Mouse (Mus musculus): ENCODE results near the gene Mob3c. TPM values are rescaled to one million over a fixed set of nuclear protein-coding genes. Genes with fewer than 3 reads are reported as not detected.

Mob3c gene
- 32.5 TPM for polyA plus RNA-seq (2017; shearing (Covaris generic))

GRCm38 (mm10) chr4:115827888-115828571 lies at the start of gene Mob3c:
Gene Mob3c, plus strand, starts transcription at chr4:115828092.

GRCm38 (mm10) chr4:115780918-115781317 lies 47.0 kb upstream of the Mob3c start, which contains the start of gene Tex38:
Gene Tex38, minus strand, starts transcription at chr4:115781018.

GRCm38 (mm10) chr4:115784769-115785510 lies 43.0 kb upstream of the Mob3c start, which contains the start of gene Atpaf1:
Gene Atpaf1, plus strand, starts transcription at chr4:115784812.

GRCm38 (mm10) chr4:115838696-115839641 lies 11.1 kb downstream of the Mob3c start, which contains the start of gene Mknk1:
Gene Mknk1, plus strand, starts transcription at chr4:115839198.

GRCm38 (mm10) chr4:115884022-115884421 lies 56.1 kb downstream of the Mob3c start, which contains the start of gene Kncn:
Gene Kncn, plus strand, starts transcription at chr4:115884400.

Other genes with a start within 250 kb of the Mob3c start
- gene Cyp4a32, start 227.1 kb upstream of the Mob3c start, polyA plus RNA-seq (2017; shearing (Covaris generic)), result not detected
- not detected for gene Cyp4b1, start 180.4 kb upstream of the Mob3c start, polyA plus RNA-seq (2017; shearing (Covaris generic))
- 51.0 TPM for gene Efcab14, start 90.3 kb upstream of the Mob3c start, polyA plus RNA-seq (2017; shearing (Covaris generic))
- gene Tex38, start 47.1 kb upstream of the Mob3c start, polyA plus RNA-seq (2017; shearing (Covaris generic)), result 0.45 TPM
- 40.3 TPM for gene Atpaf1, start 43.3 kb upstream of the Mob3c start, polyA plus RNA-seq (2017; shearing (Covaris generic))
- 58.6 TPM for gene Mknk1, start 11.1 kb downstream of the Mob3c start, polyA plus RNA-seq (2017; shearing (Covaris generic))
- gene Kncn, start 56.3 kb downstream of the Mob3c start, polyA plus RNA-seq (2017; shearing (Covaris generic)), result not detected
- gene 6430628N08Rik, start 62.6 kb downstream of the Mob3c start, polyA plus RNA-seq (2017; shearing (Covaris generic)), result not detected
- gene Dmbx1, start 111.8 kb downstream of the Mob3c start, polyA plus RNA-seq (2017; shearing (Covaris generic)), result not detected
- 130 TPM for gene Faah, start 189.8 kb downstream of the Mob3c start, polyA plus RNA-seq (2017; shearing (Covaris generic))
- 34.9 TPM for gene Nsun4, start 225.8 kb downstream of the Mob3c start, polyA plus RNA-seq (2017; shearing (Covaris generic))
- 446 TPM for gene Uqcrh, start 247.0 kb downstream of the Mob3c start, polyA plus RNA-seq (2017; shearing (Covaris generic))
- gene Lrrc41, start 247.2 kb downstream of the Mob3c start, polyA plus RNA-seq (2017; shearing (Covaris generic)), result 40.3 TPM

Measured in CD4-positive, CD25-positive, alpha-beta regulatory T cell (primary cell).